Mouse (Mus musculus) MEL (cell line): ENCODE data around the gene Pabpn1.

ENCODE experiments used
- CTCF ChIP-seq, 3 experiments: IDR thresholded peaks in 2 of 3; conservative IDR thresholded peaks in 1 of 3; 2 replicates each; pipeline ENCODE4 v1.5.1; 2011 to 2012; ENCODE audit warnings: low read length in 3 of 3, low read depth in 2 of 3, mild to moderate bottlenecking in 2 of 3, improper control_type of control experiment in 1 of 3, inconsistent platforms in 1 of 3, mixed read lengths in 1 of 3, moderate library complexity in 1 of 3; ENCODE audit not compliant: control insufficient read depth in 1 of 3, insufficient read depth in 1 of 3, poor library complexity in 1 of 3, severe bottlenecking in 1 of 3
- GABPA ChIP-seq: IDR thresholded peaks from 2 replicates; pipeline ENCODE4 v1.6.1; 2012; ENCODE audit warnings: low read depth, mild to moderate bottlenecking, inconsistent platforms, low read length, improper control_type of control experiment, moderate library complexity
- POLR2A ChIP-seq, 2 experiments: IDR thresholded peaks; 2 replicates each; pipeline ENCODE4 v1.6.1; 2011 to 2012; ENCODE audit warnings: low read length in 2 of 2, mild to moderate bottlenecking in 2 of 2, control low read depth in 1 of 2, improper control_type of control experiment in 1 of 2, low read depth in 1 of 2, moderate library complexity in 1 of 2; ENCODE audit not compliant: control insufficient read depth in 1 of 2, insufficient read depth in 1 of 2, poor library complexity in 1 of 2
- POLR2AphosphoS5 ChIP-seq: IDR thresholded peaks from 2 replicates; pipeline ENCODE4 v1.6.1; 2012; ENCODE audit warnings: low read depth, borderline replicate concordance, mild to moderate bottlenecking, inconsistent platforms, low read length, moderate library complexity, mixed read lengths
- TAL1 ChIP-seq: IDR thresholded peaks from 2 replicates; pipeline ENCODE4 v1.6.1; 2012; ENCODE audit warnings: mild to moderate bottlenecking, inconsistent platforms, low read length, moderate library complexity, mixed read lengths

DNA sequence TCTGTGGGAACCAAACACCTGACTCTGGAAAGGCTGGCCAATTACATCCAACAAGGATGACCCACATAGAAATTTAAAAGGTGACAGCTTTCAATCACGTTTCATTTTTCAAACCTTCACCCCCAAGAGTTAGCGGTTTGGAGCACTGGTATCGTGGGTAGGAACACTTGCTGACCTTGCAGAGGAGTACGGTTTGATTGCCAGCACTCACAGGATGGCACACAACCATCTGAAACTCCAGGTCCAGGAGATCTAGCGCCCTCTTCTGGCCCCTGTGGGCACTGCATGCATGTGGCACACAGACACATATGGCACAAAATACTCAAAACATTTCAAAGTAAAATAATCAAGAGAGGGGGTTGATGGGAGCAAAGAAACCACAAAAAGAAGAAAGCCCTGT is 25.4 kb upstream of the Pabpn1 start:
- TF ChIP-seq CTCF (IDR thresholded peaks at IDR 0.05 in 2 of 3, conservative IDR thresholded peaks at IDR 0.05 in 1 of 3; ENCODE audit: control insufficient read depth in 1 of 3, insufficient read depth in 1 of 3, low read depth in 2 of 3, low read length in 3 of 3, poor library complexity in 1 of 3, severe bottlenecking in 1 of 3) = peak; percentile 70 to 95 (median 84)
- TF ChIP-seq POLR2AphosphoS5 = no peak
- TF ChIP-seq TAL1 = no peak
- no peak for TF ChIP-seq GABPA
- no peak for TF ChIP-seq POLR2A (IDR thresholded peaks at IDR 0.05; ENCODE audit: control insufficient read depth in 1 of 2, insufficient read depth in 1 of 2, low read depth in 1 of 2, low read length in 2 of 2, poor library complexity in 1 of 2)
